Mouse (Mus musculus) myocyte (in vitro differentiated cells): ENCODE results near the gene Nyap2. TPM values are rescaled to one million over a fixed set of nuclear protein-coding genes. Genes with fewer than 3 reads are reported as not detected.

Experiments
- H3K27me3 ChIP-seq: one replicate; pipeline ENCODE4 v1.6.1; 2011; ENCODE audit not compliant: control insufficient read depth, insufficient read depth, insufficient read length
- H3K36me3 ChIP-seq: one replicate; pipeline ENCODE4 v1.6.1; 2011; ENCODE audit not compliant: control insufficient read depth, insufficient read depth
- H3K4me2 ChIP-seq: one replicate; pipeline ENCODE4 v1.6.1; 2011; ENCODE audit warnings: low read depth, control low read depth
- H3K4me3 ChIP-seq: one replicate; pipeline ENCODE4 v1.5.1; 2011; ENCODE audit warnings: mild to moderate bottlenecking, control low read depth, moderate library complexity
- H3K79me2 ChIP-seq: one replicate; pipeline ENCODE4 v1.6.1; 2011; ENCODE audit not compliant: control insufficient read depth, insufficient read depth
- H3ac ChIP-seq: one replicate; pipeline ENCODE4 v1.6.1; 2011; ENCODE audit not compliant: control insufficient read depth, insufficient read length
- CEBPB ChIP-seq: IDR thresholded peaks from 2 replicates; pipeline ENCODE4 v1.6.1; 2011; ENCODE audit warnings: mild to moderate bottlenecking, moderate library complexity; ENCODE audit not compliant: poor library complexity, insufficient read depth, severe bottlenecking
- E2F4 ChIP-seq: IDR thresholded peaks from one replicate; pipeline ENCODE4 v1.6.1; 2011; ENCODE audit warnings: mild to moderate bottlenecking, control low read depth, moderate library complexity; ENCODE audit not compliant: insufficient read depth
- MAX ChIP-seq: IDR thresholded peaks from one replicate; pipeline ENCODE4 v1.6.1; 2011; ENCODE audit warnings: low read depth, mild to moderate bottlenecking, control low read depth
- MYOD1 ChIP-seq, 3 experiments: IDR thresholded peaks; one replicate each; pipeline ENCODE4 v1.6.1; 2011; ENCODE audit warnings: control low read depth in 2 of 3, low read depth in 2 of 3, mild to moderate bottlenecking in 2 of 3, moderate library complexity in 1 of 3; ENCODE audit not compliant: insufficient read length in 2 of 3, control insufficient read depth in 1 of 3
- MYOG ChIP-seq, 3 experiments: IDR thresholded peaks; one replicate each; pipeline ENCODE4 v1.6.1; 2011; ENCODE audit warnings: control low read depth in 2 of 3, low read depth in 2 of 3, mild to moderate bottlenecking in 2 of 3; ENCODE audit not compliant: insufficient read length in 2 of 3, control insufficient read depth in 1 of 3, insufficient read depth in 1 of 3
- POLR2A ChIP-seq: IDR thresholded peaks from one replicate; pipeline ENCODE4 v1.6.1; 2011; ENCODE audit warnings: low read depth, mild to moderate bottlenecking, control low read depth, moderate library complexity; ENCODE audit not compliant: insufficient read length
- POLR2AphosphoS2 ChIP-seq: IDR thresholded peaks from one replicate; pipeline ENCODE4 v1.6.1; 2011; ENCODE audit warnings: low read depth, control low read depth; ENCODE audit not compliant: insufficient read length
- REST ChIP-seq: IDR thresholded peaks from one replicate; pipeline ENCODE4 v1.6.1; 2011; ENCODE audit warnings: mild to moderate bottlenecking, control low read depth, moderate library complexity; ENCODE audit not compliant: insufficient read depth, insufficient read length
- SRF ChIP-seq: IDR thresholded peaks from one replicate; pipeline ENCODE4 v1.6.1; 2011; ENCODE audit warnings: low read depth; ENCODE audit not compliant: control insufficient read depth, insufficient read length
- TCF12 ChIP-seq: IDR thresholded peaks from one replicate; pipeline ENCODE4 v1.6.1; 2011; ENCODE audit warnings: mild to moderate bottlenecking, control low read depth; ENCODE audit not compliant: poor library complexity, insufficient read depth, severe bottlenecking
- TCF3 ChIP-seq: IDR thresholded peaks from one replicate; pipeline ENCODE4 v1.6.1; 2011; ENCODE audit warnings: low read depth, control low read depth; ENCODE audit not compliant: insufficient read length
- USF1 ChIP-seq: IDR thresholded peaks from one replicate; pipeline ENCODE4 v1.6.1; 2011; ENCODE audit warnings: low read depth, mild to moderate bottlenecking, control low read depth, moderate library complexity
- polyA plus RNA-seq: library from polyadenylated mRNA; unstranded; fragments of >200 nt; fragmentation: generic; extraction: Trizol; gene quantifications from one replicate; pipeline ENCODE4 v1.2.1, GENCODE M21; 2012; ENCODE audit warnings: missing spikeins

Nyap2 gene
- polyA plus RNA-seq, 1 experiment: under 0.01 TPM

DNA sequence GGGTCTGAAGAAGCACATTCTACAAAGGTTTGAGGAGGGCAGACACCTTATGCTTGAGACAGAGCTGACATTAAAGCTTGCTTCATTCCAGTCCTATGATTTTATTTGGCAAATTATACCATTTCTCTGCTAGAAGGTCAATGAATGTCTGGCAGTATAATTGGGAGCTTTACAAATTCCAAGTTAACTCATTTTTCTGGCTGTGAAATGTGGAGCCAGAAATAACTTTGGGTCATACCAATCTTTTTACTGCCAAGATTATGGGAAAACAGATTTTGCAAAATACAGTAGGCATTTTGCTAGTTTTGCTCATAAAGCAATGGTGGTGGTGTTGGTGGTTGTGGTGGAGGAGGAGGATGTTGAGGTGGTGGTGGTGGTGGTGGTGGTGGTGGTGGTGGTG is 96.0 kb downstream of the Nyap2 start:
- no peaks in the 10 kb centered on the region for H3K27me3 ChIP-seq
- H3K4me3 ChIP-seq: no peak overlapping the region
- H3K79me2 ChIP-seq: no peaks in the 10 kb centered on the region
- H3ac ChIP-seq: no peak overlapping the region
- no peak overlapping the region for H3K4me2 ChIP-seq
- TF ChIP-seq REST (no peak), SRF (no peak), MAX (no peak), POLR2A (no peak), MYOG (IDR thresholded peaks at IDR 0.05; ENCODE audit: control insufficient read depth in 1 of 3, insufficient read depth in 1 of 3, insufficient read length in 2 of 3, low read depth in 2 of 3) (no peak), TCF3 (no peak), CEBPB (no peak), MYOD1 (IDR thresholded peaks at IDR 0.05; ENCODE audit: control insufficient read depth in 1 of 3, insufficient read length in 2 of 3, low read depth in 2 of 3) (no peak), POLR2AphosphoS2 (no peak), E2F4 (no peak), TCF12 (no peak), USF1 (no peak)
- no peaks in the 10 kb centered on the region for H3K36me3 ChIP-seq

- TF ChIP-seq USF1: no peak
- TF ChIP-seq MAX: no peak
- no peak for TF ChIP-seq E2F4
- no peak for TF ChIP-seq POLR2A
- TF ChIP-seq TCF3: no peak
- TF ChIP-seq POLR2AphosphoS2: no peak
- TF ChIP-seq TCF12: no peak
- no peak for TF ChIP-seq REST
- TF ChIP-seq MYOG (IDR thresholded peaks at IDR 0.05; ENCODE audit: control insufficient read depth in 1 of 3, insufficient read depth in 1 of 3, insufficient read length in 2 of 3, low read depth in 2 of 3): no peak
- no peak for TF ChIP-seq CEBPB
- no peak for TF ChIP-seq SRF
- TF ChIP-seq MYOD1 (IDR thresholded peaks at IDR 0.05; ENCODE audit: control insufficient read depth in 1 of 3, insufficient read length in 2 of 3, low read depth in 2 of 3): no peak
- no peaks in the 10 kb centered on the region for H3K27me3 ChIP-seq
- no peak overlapping the region for H3K4me3 ChIP-seq
- H3K4me2 ChIP-seq: no peak overlapping the region
- H3ac ChIP-seq: no peak overlapping the region
- H3K36me3 ChIP-seq: no peaks in the 10 kb centered on the region
- H3K79me2 ChIP-seq: no peaks in the 10 kb centered on the region
Observed at GRCm38 (mm10) chr1:81173303-81173702, 96.6 kb downstream of the Nyap2 start.

- TF ChIP-seq TCF12: no peak
- no peak for TF ChIP-seq CEBPB
- TF ChIP-seq MYOG (IDR thresholded peaks at IDR 0.05; ENCODE audit: control insufficient read depth in 1 of 3, insufficient read depth in 1 of 3, insufficient read length in 2 of 3, low read depth in 2 of 3): no peak
- TF ChIP-seq REST: no peak
- no peak for TF ChIP-seq POLR2A
- no peak for TF ChIP-seq POLR2AphosphoS2
- TF ChIP-seq USF1: no peak
- TF ChIP-seq SRF: no peak
- no peak for TF ChIP-seq TCF3
- no peak for TF ChIP-seq MAX
- TF ChIP-seq MYOD1 (IDR thresholded peaks at IDR 0.05; ENCODE audit: control insufficient read depth in 1 of 3, insufficient read length in 2 of 3, low read depth in 2 of 3): no peak
- TF ChIP-seq E2F4: no peak
- H3ac ChIP-seq: no peak overlapping the region
- no peak overlapping the region for H3K4me2 ChIP-seq
- no peak overlapping the region for H3K4me3 ChIP-seq
- H3K27me3 ChIP-seq: no peaks in the 10 kb centered on the region
- no peaks in the 10 kb centered on the region for H3K79me2 ChIP-seq
- no peaks in the 10 kb centered on the region for H3K36me3 ChIP-seq
Observed at GRCm38 (mm10) chr1:81179725-81180124, 103.0 kb downstream of the Nyap2 start.

DNA sequence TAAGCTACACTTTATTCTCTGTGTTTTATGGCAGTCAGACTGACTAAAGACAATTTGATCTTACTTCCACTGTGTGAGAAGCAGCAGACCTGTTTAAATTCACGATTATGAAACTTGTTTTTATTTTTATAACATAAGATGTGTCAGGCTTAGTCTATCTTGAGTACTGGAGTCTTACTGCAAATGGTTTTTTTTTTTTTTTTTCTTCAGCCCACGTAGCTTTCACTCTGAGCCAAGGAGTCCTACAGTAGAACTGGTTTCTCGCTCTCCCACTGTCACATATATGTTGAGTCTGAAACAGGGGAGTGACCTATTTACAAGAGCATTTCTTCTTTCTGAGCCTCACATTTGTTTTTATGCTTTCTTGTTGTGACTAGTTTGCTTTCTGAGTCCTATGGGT is 103.9 kb downstream of the Nyap2 start:
- Histone ChIP-seq H3ac (no peak overlapping the region), H3K4me2 (no peak overlapping the region), H3K27me3 (no peaks in the 10 kb centered on the region), H3K79me2 (no peaks in the 10 kb centered on the region), H3K4me3 (no peak overlapping the region), H3K36me3 (no peaks in the 10 kb centered on the region)
- TF ChIP-seq REST (no peak), TCF12 (no peak), POLR2A (no peak), USF1 (no peak), E2F4 (no peak), MAX (no peak), MYOG (IDR thresholded peaks at IDR 0.05; ENCODE audit: control insufficient read depth in 1 of 3, insufficient read depth in 1 of 3, insufficient read length in 2 of 3, low read depth in 2 of 3) (no peak), TCF3 (no peak), CEBPB (no peak), MYOD1 (IDR thresholded peaks at IDR 0.05; ENCODE audit: control insufficient read depth in 1 of 3, insufficient read length in 2 of 3, low read depth in 2 of 3) (no peak), POLR2AphosphoS2 (no peak)

GRCm38 (mm10) chr1:81209536-81209935 is 132.8 kb downstream of the Nyap2 start:
- H3K27me3 ChIP-seq: no peaks in the 10 kb centered on the region
- no peak overlapping the region for H3K4me2 ChIP-seq
- H3K36me3 ChIP-seq: no peaks in the 10 kb centered on the region
- TF ChIP-seq TCF12 (no peak), TCF3 (no peak), MAX (no peak), CEBPB (no peak), MYOD1 (IDR thresholded peaks at IDR 0.05; ENCODE audit: control insufficient read depth in 1 of 3, insufficient read length in 2 of 3, low read depth in 2 of 3) (no peak), USF1 (no peak), POLR2A (no peak), MYOG (IDR thresholded peaks at IDR 0.05; ENCODE audit: control insufficient read depth in 1 of 3, insufficient read depth in 1 of 3, insufficient read length in 2 of 3, low read depth in 2 of 3) (no peak), REST (no peak), E2F4 (no peak), SRF (no peak)
- H3K4me3 ChIP-seq: no peak overlapping the region
- no peaks in the 10 kb centered on the region for H3K79me2 ChIP-seq
- no peak overlapping the region for H3ac ChIP-seq
